Mouse (Mus musculus) MEL (cell line): Measurements from ENCODE around the gene Kcnk10.

Source experiments
- CTCF ChIP-seq, 3 experiments: IDR thresholded peaks in 2 of 3; conservative IDR thresholded peaks in 1 of 3; 2 replicates each; pipeline ENCODE4 v1.5.1; 2011 to 2012; ENCODE audit warnings: low read length in 3 of 3, low read depth in 2 of 3, mild to moderate bottlenecking in 2 of 3, improper control_type of control experiment in 1 of 3, inconsistent platforms in 1 of 3, mixed read lengths in 1 of 3, moderate library complexity in 1 of 3; ENCODE audit not compliant: control insufficient read depth in 1 of 3, insufficient read depth in 1 of 3, poor library complexity in 1 of 3, severe bottlenecking in 1 of 3
- GABPA ChIP-seq: IDR thresholded peaks from 2 replicates; pipeline ENCODE4 v1.6.1; 2012; ENCODE audit warnings: low read depth, mild to moderate bottlenecking, inconsistent platforms, low read length, improper control_type of control experiment, moderate library complexity
- HCFC1 ChIP-seq: IDR thresholded peaks from 2 replicates; pipeline ENCODE4 v1.6.1; 2012; ENCODE audit warnings: low read depth, mild to moderate bottlenecking, inconsistent platforms, low read length, improper control_type of control experiment, moderate library complexity
- KAT2A ChIP-seq: conservative IDR thresholded peaks from 2 replicates; pipeline ENCODE4 v1.6.1; 2012; ENCODE audit warnings: low read depth, low read length, improper control_type of control experiment, inconsistent platforms
- POLR2A ChIP-seq, 2 experiments: IDR thresholded peaks; 2 replicates each; pipeline ENCODE4 v1.6.1; 2011 to 2012; ENCODE audit warnings: low read length in 2 of 2, mild to moderate bottlenecking in 2 of 2, control low read depth in 1 of 2, improper control_type of control experiment in 1 of 2, low read depth in 1 of 2, moderate library complexity in 1 of 2; ENCODE audit not compliant: control insufficient read depth in 1 of 2, insufficient read depth in 1 of 2, poor library complexity in 1 of 2
- UBTF ChIP-seq: IDR thresholded peaks from 2 replicates; pipeline ENCODE4 v1.6.1; 2012; ENCODE audit warnings: low read depth, mild to moderate bottlenecking, inconsistent platforms, low read length, improper control_type of control experiment, moderate library complexity, borderline replicate concordance; ENCODE audit not compliant: insufficient read depth
- USF2 ChIP-seq, 2 experiments: IDR thresholded peaks; 2 replicates each; pipeline ENCODE4 v1.6.1; 2011 to 2012; ENCODE audit warnings: improper control_type of control experiment in 2 of 2, low read length in 2 of 2, borderline replicate concordance in 1 of 2, inconsistent platforms in 1 of 2, low read depth in 1 of 2, mild to moderate bottlenecking in 1 of 2; ENCODE audit not compliant: insufficient read depth in 1 of 2
- ZKSCAN1 ChIP-seq: IDR thresholded peaks from 2 replicates; pipeline ENCODE4 v1.6.1; 2012; ENCODE audit warnings: low read depth, mild to moderate bottlenecking, inconsistent platforms, low read length, improper control_type of control experiment, moderate library complexity
- ZNF384 ChIP-seq: IDR thresholded peaks from 2 replicates; pipeline ENCODE4 v1.6.1; 2012; ENCODE audit warnings: low read depth, mild to moderate bottlenecking, inconsistent platforms, low read length, improper control_type of control experiment

DNA sequence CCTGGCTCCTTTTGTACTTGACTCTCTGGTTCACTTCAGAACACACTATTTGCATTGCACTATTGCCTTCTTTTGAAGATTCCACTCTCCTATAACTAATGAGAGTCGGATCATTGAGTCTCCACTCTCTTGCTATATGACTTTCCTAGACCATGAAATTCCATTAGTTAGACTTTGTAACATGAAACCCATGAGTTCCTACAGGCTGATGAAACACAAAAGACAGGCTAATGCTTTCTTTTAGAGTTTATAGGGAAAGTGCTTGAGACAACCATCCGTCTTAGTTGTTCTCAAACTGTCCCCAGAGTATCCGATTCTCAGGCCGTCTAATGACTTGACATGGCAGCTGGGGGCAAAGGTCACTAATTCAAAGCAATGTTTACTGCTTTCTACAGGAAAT lies 172.0 kb downstream of the Kcnk10 start:
- TF ChIP-seq CTCF (IDR thresholded peaks at IDR 0.05 in 2 of 3, conservative IDR thresholded peaks at IDR 0.05 in 1 of 3; ENCODE audit: control insufficient read depth in 1 of 3, insufficient read depth in 1 of 3, low read depth in 2 of 3, low read length in 3 of 3, poor library complexity in 1 of 3, severe bottlenecking in 1 of 3) (no peak), ZKSCAN1 (no peak), POLR2A (IDR thresholded peaks at IDR 0.05; ENCODE audit: control insufficient read depth in 1 of 2, insufficient read depth in 1 of 2, low read depth in 1 of 2, low read length in 2 of 2, poor library complexity in 1 of 2) (no peak), ZNF384 (no peak), KAT2A (no peak), GABPA (no peak), HCFC1 (no peak), USF2 (IDR thresholded peaks at IDR 0.05; ENCODE audit: borderline replicate concordance in 1 of 2, insufficient read depth in 1 of 2, low read depth in 1 of 2, low read length in 2 of 2) (no peak), UBTF (no peak)
